Mouse (Mus musculus) WW6 (cell line): ENCODE results near the gene Ndc80.
"Not testable (repeated sequence)": the region's sequence is repeated elsewhere in the genome, so short reads cannot be mapped to it uniquely, and the experiment has no call there.

Experiments used
- DNase-seq: peaks from one replicate; pipeline ENCODE4 v3.0.0-alpha.2; 2013; ENCODE audit warnings: low read depth, low spot score

The Ndc80 gene

DNA sequence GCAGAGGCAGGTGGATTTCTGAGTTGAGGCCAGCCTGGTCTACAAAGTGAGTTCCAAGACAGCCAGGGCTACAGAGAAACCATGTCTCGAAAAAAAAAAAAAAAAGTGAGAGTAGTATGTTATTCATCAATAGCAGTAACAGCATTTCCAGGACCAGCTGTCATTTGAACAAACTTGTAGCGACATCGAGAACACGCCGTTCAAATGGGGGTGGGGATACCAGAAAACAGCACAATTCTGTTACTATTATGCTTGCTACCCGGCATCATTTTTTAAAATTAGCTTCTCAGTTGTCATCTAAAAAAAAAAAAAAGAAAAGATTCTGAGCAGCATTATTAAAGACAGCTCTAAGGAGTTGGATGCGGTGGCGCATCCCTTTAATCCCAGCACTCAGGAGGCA lies 49.2 kb downstream of the Ndc80 start:
- DNase-seq = no peak

DNA sequence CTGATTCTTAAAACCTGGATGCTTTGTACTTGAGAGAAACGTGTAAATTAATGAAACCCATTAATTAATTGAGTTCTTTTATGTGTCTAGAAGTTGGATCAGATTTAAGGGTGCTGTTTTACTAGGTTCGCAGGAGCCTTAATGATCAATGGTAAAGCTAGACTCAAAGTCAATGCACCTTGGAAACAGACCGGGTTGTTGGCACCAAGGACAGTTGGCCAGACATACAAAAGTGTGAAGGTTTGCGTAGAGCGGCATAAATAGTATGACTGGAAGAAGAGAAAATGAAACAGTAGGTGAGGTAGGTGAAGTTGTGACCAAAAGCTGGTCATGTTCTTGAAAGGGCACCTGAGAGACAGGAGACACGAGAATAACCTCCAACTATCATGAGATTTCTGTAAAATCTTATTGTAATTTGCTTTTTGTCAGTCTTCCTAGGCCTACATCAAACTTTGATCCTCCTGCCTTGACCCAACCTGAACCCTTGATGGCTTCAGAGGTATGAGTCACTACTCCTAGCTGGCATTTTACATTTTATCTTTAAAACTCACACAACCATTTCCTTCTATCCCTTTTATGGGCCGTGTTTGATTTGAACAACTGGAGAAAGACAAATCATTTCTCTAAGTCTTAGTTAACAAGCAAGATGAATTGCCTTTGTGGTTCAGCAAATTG lies 50.2 kb downstream of the Ndc80 start:
- no peak for DNase-seq

DNA sequence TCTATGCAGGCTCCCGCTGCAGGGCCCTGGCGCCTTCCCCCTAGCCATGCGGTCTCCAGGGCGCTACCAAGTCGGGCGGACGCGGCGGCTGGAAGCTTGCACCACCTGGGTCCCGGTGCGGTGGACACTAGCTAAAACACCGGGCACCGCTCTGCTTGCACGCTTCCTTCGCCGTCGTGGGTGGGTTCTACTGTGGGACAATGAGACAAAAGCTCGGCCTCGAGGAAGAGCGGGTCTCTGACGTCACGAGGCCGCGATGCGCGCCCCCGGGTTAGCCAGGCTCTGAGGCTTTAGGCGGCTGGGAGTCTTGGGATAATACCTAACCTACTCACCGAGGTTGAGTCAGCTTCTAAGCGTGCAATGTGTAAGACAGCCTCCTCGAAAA lies 51.0 kb downstream of the Ndc80 start:
- peak; percentile 29 for DNase-seq

- DNase-seq = peak; percentile 60
Measured at GRCm38 (mm10) chr17:71474762-71475704, 51.6 kb downstream of the Ndc80 start, which contains the start of gene Smchd1. Gene Smchd1, minus strand, starts transcription at chr17:71475343.

DNA sequence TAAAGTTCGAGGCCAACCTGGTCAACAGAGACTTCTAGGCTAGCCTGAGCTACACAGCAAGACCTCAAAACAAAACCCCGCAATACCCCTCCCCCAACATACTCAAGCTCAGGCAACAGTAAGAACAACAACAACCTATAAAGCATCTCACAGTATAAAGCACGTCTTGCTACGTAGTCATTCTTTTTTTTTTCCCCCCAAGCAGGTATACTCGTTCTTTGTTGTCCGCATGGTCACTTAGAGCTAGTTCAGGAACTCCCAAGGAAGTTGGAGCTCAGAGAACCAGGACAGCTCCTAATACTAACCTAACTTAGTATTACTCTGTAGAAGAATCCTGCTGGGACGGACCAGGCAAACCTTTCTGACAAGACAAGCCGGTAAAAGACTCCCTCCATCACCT lies 52.5 kb downstream of the Ndc80 start:
- no peak for DNase-seq

DNA sequence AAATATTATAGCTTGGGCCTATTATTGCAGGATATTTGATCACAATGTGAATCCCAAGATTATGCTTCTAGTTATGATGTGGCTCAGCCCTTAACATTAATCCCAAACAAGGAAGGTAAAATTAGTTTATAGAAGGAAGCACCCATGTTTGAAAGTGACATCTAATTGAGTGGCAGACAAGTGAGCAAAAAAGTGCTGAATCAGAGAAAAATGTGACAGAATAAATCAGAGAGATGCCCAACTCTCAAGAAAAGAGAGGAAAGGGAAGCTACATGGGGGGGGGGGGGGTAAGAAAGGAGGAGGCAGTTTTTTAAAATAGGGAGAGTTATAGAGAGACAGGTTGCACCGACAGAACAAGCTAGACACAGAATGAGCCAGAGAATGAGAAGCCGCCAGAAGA lies 55.4 kb downstream of the Ndc80 start:
- no peak for DNase-seq

GRCm38 (mm10) chr17:71460312-71460711 lies 66.3 kb downstream of the Ndc80 start:
- no peak for DNase-seq

- no peak for DNase-seq
Measured at GRCm38 (mm10) chr17:71459818-71460217, 66.8 kb downstream of the Ndc80 start, which contains the start of gene Gm4707. Gene Gm4707, minus strand, starts transcription at chr17:71459918.

DNA sequence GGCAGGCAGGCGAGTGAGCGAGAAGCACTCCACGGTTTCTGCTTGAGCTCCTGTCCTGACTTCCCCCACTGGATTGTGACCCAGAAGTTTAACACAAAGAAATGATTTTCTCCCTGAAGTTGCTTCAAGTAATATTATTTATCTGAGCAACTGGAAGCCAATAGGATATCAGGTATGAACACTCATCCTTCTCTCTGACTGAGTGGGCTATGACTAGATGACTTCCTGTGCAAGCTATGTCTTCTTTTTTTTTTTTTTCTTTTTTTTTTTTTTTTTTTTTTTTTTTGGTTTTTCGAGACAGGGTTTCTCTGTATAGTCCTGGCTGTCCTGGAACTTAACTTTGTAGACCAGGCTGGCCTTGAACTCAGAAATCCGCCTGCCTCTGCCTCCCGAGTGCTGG lies 69.3 kb downstream of the Ndc80 start:
- not testable (repeated sequence) for DNase-seq
